Mouse (Mus musculus): Measurements from ENCODE around the gene Tmem184a. TPM values are rescaled to one million over a fixed set of nuclear protein-coding genes. Genes with fewer than 3 reads are reported as not detected.

The Tmem184a gene
- polyA plus RNA-seq, 1 experiment = 7.2 TPM

- H3K4me3 ChIP-seq = peak overlapping the region; percentile 83
- TF ChIP-seq POLR2A (IDR thresholded peaks at IDR 0.05; ENCODE audit: insufficient read length, low read depth) (no peak), POLR2AphosphoS2 (IDR thresholded peaks at IDR 0.05; ENCODE audit: insufficient read length, low read depth) (no peak), MYOD1 (IDR thresholded peaks at IDR 0.05; ENCODE audit: control insufficient read depth in 1 of 3, insufficient read length in 2 of 3, low read depth in 2 of 3) (no peak), SRF (IDR thresholded peaks at IDR 0.05; ENCODE audit: control insufficient read depth, insufficient read length, low read depth) (no peak), TCF12 (IDR thresholded peaks at IDR 0.05; ENCODE audit: insufficient read depth, poor library complexity, severe bottlenecking) (no peak), CEBPB (IDR thresholded peaks at IDR 0.05; ENCODE audit: insufficient read depth, poor library complexity, severe bottlenecking) (no peak), MYOG (IDR thresholded peaks at IDR 0.05; ENCODE audit: control insufficient read depth in 1 of 3, insufficient read depth in 1 of 3, insufficient read length in 2 of 3, low read depth in 2 of 3) (no peak), E2F4 (IDR thresholded peaks at IDR 0.05; ENCODE audit: insufficient read depth) (no peak)
- H3ac ChIP-seq (ENCODE audit: control insufficient read depth, insufficient read length) = peak overlapping the region; percentile 70
These were observed 26.8 kb downstream of the Tmem184a start for GRCm38 (mm10) chr5:139792966-139793337.

DNA sequence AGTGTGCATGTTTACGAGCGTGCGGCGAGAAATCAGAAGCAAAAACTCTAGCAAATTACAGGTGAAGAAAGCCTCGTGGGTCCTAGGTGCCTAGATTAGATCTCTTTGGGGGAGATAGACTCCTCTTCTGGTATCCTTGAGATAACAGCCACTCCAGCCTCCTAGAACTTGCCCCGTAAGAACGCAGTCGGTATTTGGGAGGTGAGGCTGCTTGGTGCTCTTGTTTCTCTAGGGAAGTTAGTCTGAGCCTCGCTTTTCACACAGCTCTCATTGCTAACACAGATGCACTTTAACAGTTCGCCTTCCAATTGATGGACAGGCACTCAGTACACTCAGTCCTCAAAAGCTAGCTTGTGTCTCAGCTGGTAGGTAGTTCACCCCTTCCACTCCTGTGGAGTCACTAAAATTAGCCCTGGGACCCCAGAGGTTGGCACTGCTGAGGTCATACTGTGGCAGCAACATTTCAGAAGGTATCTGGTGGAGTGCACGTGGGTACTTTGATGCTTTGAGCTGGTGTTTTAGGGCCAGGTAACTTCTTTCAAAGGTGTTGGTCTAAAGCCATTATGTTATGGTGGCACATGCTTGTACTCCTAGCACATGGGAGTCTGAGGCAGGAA lies 27.4 kb downstream of the Tmem184a start:
- TF ChIP-seq MYOG (IDR thresholded peaks at IDR 0.05; ENCODE audit: control insufficient read depth in 1 of 3, insufficient read depth in 1 of 3, insufficient read length in 2 of 3, low read depth in 2 of 3) (no peak), MAX (IDR thresholded peaks at IDR 0.05; ENCODE audit: low read depth) (no peak), MYOD1 (IDR thresholded peaks at IDR 0.05; ENCODE audit: control insufficient read depth in 1 of 3, insufficient read length in 2 of 3, low read depth in 2 of 3) (no peak), TCF3 (IDR thresholded peaks at IDR 0.05; ENCODE audit: insufficient read length, low read depth) (no peak), E2F4 (IDR thresholded peaks at IDR 0.05; ENCODE audit: insufficient read depth) (no peak), REST (IDR thresholded peaks at IDR 0.05; ENCODE audit: insufficient read depth, insufficient read length) (no peak), TCF12 (IDR thresholded peaks at IDR 0.05; ENCODE audit: insufficient read depth, poor library complexity, severe bottlenecking) (no peak), SRF (IDR thresholded peaks at IDR 0.05; ENCODE audit: control insufficient read depth, insufficient read length, low read depth) (no peak), USF1 (IDR thresholded peaks at IDR 0.05; ENCODE audit: low read depth) (no peak), POLR2AphosphoS2 (IDR thresholded peaks at IDR 0.05; ENCODE audit: insufficient read length, low read depth) (no peak), POLR2A (IDR thresholded peaks at IDR 0.05; ENCODE audit: insufficient read length, low read depth) (no peak), CEBPB (IDR thresholded peaks at IDR 0.05; ENCODE audit: insufficient read depth, poor library complexity, severe bottlenecking) (no peak)
- Histone ChIP-seq H3ac (ENCODE audit: control insufficient read depth, insufficient read length) (peak overlapping the region; percentile 70), H3K4me3 (peak overlapping the region; percentile 83), H3K4me2 (ENCODE audit: low read depth) (peak overlapping the region; percentile 100), H3K36me3 (ENCODE audit: control insufficient read depth, insufficient read depth) (no peaks in the 10 kb centered on the region), H3K79me2 (ENCODE audit: control insufficient read depth, insufficient read depth) (peaks cover 36% of the 10 kb centered on the region), H3K27me3 (ENCODE audit: control insufficient read depth, insufficient read depth, insufficient read length) (no peaks in the 10 kb centered on the region)

More at GRCm38 (mm10) chr5:139792966-139793337, 26.8 kb downstream of the Tmem184a start:
- Histone ChIP-seq H3K27me3 (ENCODE audit: control insufficient read depth, insufficient read depth, insufficient read length) (no peaks in the 10 kb centered on the region), H3K36me3 (ENCODE audit: control insufficient read depth, insufficient read depth) (no peaks in the 10 kb centered on the region), H3K4me2 (ENCODE audit: low read depth) (peak overlapping the region; percentile 100), H3K79me2 (ENCODE audit: control insufficient read depth, insufficient read depth) (peaks cover 43% of the 10 kb centered on the region)

DNA sequence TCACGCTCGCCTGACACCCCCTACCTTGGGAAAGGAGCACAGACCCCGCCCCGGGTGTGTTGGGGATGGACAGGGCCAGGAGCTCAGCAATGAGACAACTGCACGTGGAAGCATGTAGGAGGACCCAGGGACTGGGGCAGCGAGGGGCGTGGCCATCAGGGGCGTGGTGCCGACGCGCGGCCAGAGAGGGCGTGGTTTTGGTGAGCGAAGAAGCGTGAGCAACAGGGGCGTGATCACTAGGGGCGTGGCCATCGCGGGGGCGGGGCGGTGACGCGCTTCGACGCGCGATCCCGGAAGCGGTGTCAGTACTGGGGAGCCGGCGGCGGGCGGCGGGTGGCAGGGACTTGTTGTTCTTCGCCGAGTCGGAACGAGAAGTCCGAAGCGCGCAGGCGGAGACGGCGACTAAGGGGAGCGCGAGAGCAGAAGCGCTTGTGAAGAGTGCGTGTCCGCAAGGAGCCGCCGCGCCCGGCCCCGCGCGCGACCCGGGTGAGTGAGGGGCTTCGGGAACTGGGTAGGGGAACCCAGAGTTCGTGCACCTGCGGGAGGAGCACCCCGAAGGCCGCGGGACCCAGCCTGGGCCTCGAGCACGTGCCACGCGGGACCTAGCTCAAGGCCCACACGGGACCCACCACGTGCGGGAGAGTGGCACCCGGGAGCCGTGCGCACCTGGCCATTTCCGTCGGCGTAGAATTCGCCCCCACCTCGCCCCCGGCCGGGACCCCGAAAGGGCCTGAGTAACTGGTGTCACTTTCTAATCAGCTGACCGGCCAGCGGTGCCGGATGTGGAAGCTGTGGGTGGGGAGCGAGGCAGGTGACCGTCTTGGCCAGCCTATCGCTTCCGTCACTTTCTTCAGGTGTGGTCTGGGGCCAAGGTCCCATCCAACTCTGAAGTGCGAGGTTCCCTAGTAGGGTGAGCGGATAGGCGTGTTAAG lies 28.2 kb downstream of the Tmem184a start, which contains the start of gene Mafk:
Mafk (plus strand) TSS at position 287 of the 932 bp plus-strand sequence.
- Histone ChIP-seq H3K27me3 (ENCODE audit: control insufficient read depth, insufficient read depth, insufficient read length) (no peaks in the 10 kb centered on the region), H3K36me3 (ENCODE audit: control insufficient read depth, insufficient read depth) (no peaks in the 10 kb centered on the region), H3K4me3 (peak within 1 kb of the TSS; percentile 83), H3K79me2 (ENCODE audit: control insufficient read depth, insufficient read depth) (peaks cover 32% of the 10 kb centered on the region), H3ac (ENCODE audit: control insufficient read depth, insufficient read length) (peak within 1 kb of the TSS; percentile 70), H3K4me2 (ENCODE audit: low read depth) (peak within 1 kb of the TSS; percentile 100)
- TF ChIP-seq MYOD1 (IDR thresholded peaks at IDR 0.05; ENCODE audit: control insufficient read depth in 1 of 3, insufficient read length in 2 of 3, low read depth in 2 of 3) = peak in 2 of 3 experiments; percentile 19 to 54
- TF ChIP-seq MYOG (IDR thresholded peaks at IDR 0.05; ENCODE audit: control insufficient read depth in 1 of 3, insufficient read depth in 1 of 3, insufficient read length in 2 of 3, low read depth in 2 of 3) = no peak
- TF ChIP-seq POLR2AphosphoS2 (IDR thresholded peaks at IDR 0.05; ENCODE audit: insufficient read length, low read depth) = peak; percentile 80
- TF ChIP-seq REST (IDR thresholded peaks at IDR 0.05; ENCODE audit: insufficient read depth, insufficient read length) = no peak
- no peak for TF ChIP-seq TCF12 (IDR thresholded peaks at IDR 0.05; ENCODE audit: insufficient read depth, poor library complexity, severe bottlenecking)
- no peak for TF ChIP-seq MAX (IDR thresholded peaks at IDR 0.05; ENCODE audit: low read depth)
- no peak for TF ChIP-seq E2F4 (IDR thresholded peaks at IDR 0.05; ENCODE audit: insufficient read depth)
- TF ChIP-seq CEBPB (IDR thresholded peaks at IDR 0.05; ENCODE audit: insufficient read depth, poor library complexity, severe bottlenecking) = no peak
- no peak for TF ChIP-seq USF1 (IDR thresholded peaks at IDR 0.05; ENCODE audit: low read depth)
- peak; percentile 49 for TF ChIP-seq SRF (IDR thresholded peaks at IDR 0.05; ENCODE audit: control insufficient read depth, insufficient read length, low read depth)
- peak; percentile 82 for TF ChIP-seq POLR2A (IDR thresholded peaks at IDR 0.05; ENCODE audit: insufficient read length, low read depth)
- peak; percentile 0 for TF ChIP-seq TCF3 (IDR thresholded peaks at IDR 0.05; ENCODE audit: insufficient read length, low read depth)

- Histone ChIP-seq H3K27me3 (ENCODE audit: control insufficient read depth, insufficient read depth, insufficient read length) (no peaks in the 10 kb centered on the region), H3K4me3 (no peak overlapping the region), H3K36me3 (ENCODE audit: control insufficient read depth, insufficient read depth) (no peaks in the 10 kb centered on the region), H3K79me2 (ENCODE audit: control insufficient read depth, insufficient read depth) (peaks cover 26% of the 10 kb centered on the region), H3ac (ENCODE audit: control insufficient read depth, insufficient read length) (no peak overlapping the region), H3K4me2 (ENCODE audit: low read depth) (peak overlapping the region; percentile 27)
- TF ChIP-seq MYOD1 (IDR thresholded peaks at IDR 0.05; ENCODE audit: control insufficient read depth in 1 of 3, insufficient read length in 2 of 3, low read depth in 2 of 3) (peak; percentile 24 to 52 (median 34)), MYOG (IDR thresholded peaks at IDR 0.05; ENCODE audit: control insufficient read depth in 1 of 3, insufficient read depth in 1 of 3, insufficient read length in 2 of 3, low read depth in 2 of 3) (peak in 2 of 3 experiments; percentile 15 to 44), POLR2AphosphoS2 (IDR thresholded peaks at IDR 0.05; ENCODE audit: insufficient read length, low read depth) (no peak)
These were observed 30.3 kb downstream of the Tmem184a start for GRCm38 (mm10) chr5:139789466-139789865.

Measured in myocyte (in vitro differentiated cells).